Mouse (Mus musculus): ENCODE measurements around the gene Rnf133.

Gene Rnf133

GRCm38 (mm10) chr6:23650205-23650604, at the start of gene Rnf133:
Gene Rnf133, minus strand, starts transcription at chr6:23650305.
- DNase-seq (ENCODE audit: low spot score): no peak

DNA sequence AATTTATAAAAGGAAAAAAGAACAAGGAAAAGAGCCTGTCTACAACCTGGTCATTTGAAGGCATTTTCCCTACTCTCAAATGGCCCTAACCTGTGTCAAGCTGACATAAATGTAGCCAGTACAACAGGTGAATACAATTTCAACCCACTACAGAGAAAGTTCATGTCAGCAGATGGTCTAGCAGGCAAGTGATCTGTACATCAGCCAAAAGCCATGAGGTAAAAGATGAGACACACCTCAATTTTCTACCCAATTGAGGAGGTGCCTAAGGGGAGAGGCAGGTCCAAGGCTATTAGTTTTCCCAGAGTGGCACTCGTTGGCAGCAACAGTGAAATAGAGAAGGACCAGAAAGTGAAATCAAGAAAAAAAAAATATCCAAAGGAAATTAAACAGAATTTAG, 28.1 kb upstream of the Rnf133 start:
- no peak for DNase-seq (ENCODE audit: low spot score)

GRCm38 (mm10) chr6:23655036-23655435, 4.9 kb upstream of the Rnf133 start, which contains the start of gene Rnf148:
Gene Rnf148, minus strand, starts transcription at chr6:23655136.
- no peak for DNase-seq (ENCODE audit: low spot score)

GRCm38 (mm10) chr6:23648732-23649131, 1.4 kb downstream of the Rnf133 start:
- DNase-seq (ENCODE audit: low spot score): no peak

- peak; percentile 31 for DNase-seq (ENCODE audit: low spot score)
Measured at GRCm38 (mm10) chr6:23647627-23648247, 2.4 kb downstream of the Rnf133 start.

- DNase-seq (ENCODE audit: low spot score): peak; percentile 10
Measured at GRCm38 (mm10) chr6:23637081-23637480, 13.0 kb downstream of the Rnf133 start.

DNA sequence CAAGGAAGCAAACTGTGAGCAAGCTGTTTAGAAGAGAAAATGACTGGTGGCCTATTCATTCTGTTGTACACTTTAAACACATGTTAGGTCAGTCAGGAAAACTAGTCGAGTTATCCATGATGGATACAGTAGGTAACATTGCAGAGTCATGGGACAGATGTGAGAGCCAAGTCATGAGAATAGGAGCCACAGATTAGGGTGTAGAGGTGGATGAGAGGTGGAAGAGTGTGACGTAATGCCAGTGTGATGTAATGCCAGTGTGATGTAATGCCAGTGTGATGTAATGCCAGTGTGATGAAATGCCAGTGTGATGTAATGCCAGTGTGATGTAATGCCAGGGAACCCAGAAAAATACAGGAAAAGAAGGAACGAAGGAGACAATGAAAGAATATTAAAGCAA, 14.9 kb downstream of the Rnf133 start:
- no peak for DNase-seq (ENCODE audit: low spot score)

- DNase-seq (ENCODE audit: low spot score): no peak
Measured at GRCm38 (mm10) chr6:23634016-23634415, 16.1 kb downstream of the Rnf133 start.

DNA sequence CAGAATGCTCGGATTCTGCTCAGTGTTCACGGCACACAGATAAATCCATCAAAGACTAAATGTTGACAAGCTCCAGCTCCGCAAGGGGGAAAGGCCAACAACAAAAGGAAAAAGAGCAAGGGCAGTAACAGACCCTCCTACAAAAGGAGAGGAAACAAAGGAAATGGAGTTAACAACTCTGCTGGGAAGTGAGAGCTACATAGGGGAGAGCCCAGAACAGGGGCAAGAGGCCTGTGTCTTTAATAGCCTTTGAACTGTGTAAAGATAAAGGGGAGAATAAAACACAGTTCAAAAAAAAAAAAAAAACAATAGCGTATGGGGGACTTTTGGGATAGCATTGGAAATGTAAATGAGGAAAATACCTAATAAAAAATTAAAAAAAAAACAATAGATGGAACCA, 19.6 kb downstream of the Rnf133 start:
- no peak for DNase-seq (ENCODE audit: low spot score)

All from urinary bladder, postnatal 14 days (tissue).